8 mouse cellular contexts compared by ENCODE assay signal in genomic region chr12:12287131-12287786, GRCm38 (mm10). TPM values are rescaled to one million over a fixed set of nuclear protein-coding genes. Genes with fewer than 3 reads are reported as not detected.
DNase-seq lines count a peak whose midpoint lies in the region; ATAC-seq lines count a peak whose summit lies in the region.

No protein-coding gene starts in this region.

- H3K36me3 ChIP-seq in heart, embryonic 12.5 days = no peaks in the 10 kb centered on the region

- peak overlapping the region; percentile 63 for H3K27ac ChIP-seq in heart, embryonic 12.5 days (ENCODE audit: poor library complexity, severe bottlenecking)

- 20% methylated on average over 9 of the region's 9 CpGs for WGBS in heart, embryonic 12.5 days

- H3K9ac ChIP-seq in heart, embryonic 12.5 days = peak overlapping the region; percentile 58

- peak; percentile 97 for DNase-seq in heart, adult 11 months
- no peak for DNase-seq in heart, postnatal 4 days
- peak; percentile 22 for DNase-seq in thymus, postnatal 4 days
- DNase-seq in thymus, postnatal 0 days (ENCODE audit: low spot score) = no peak
- DNase-seq in layer of hippocampus, postnatal 14 days (ENCODE audit: low spot score in 2 of 2) = peak; percentile 58 to 73
- DNase-seq in ovary, postnatal 10 days (ENCODE audit: low spot score) = no peak

- H3K4me2 ChIP-seq in heart, embryonic 12.5 days = peak overlapping the region; percentile 55

- H3K4me1 ChIP-seq in heart, embryonic 12.5 days (replicated peaks) = peaks cover 61% of the 10 kb centered on the region

- ATAC-seq in heart, embryonic 12.5 days (ENCODE audit: insufficient number of reproducible peaks, low FRiP score) = no peak
- peak; percentile 28; the same call in 1 of the 2 replicates for ATAC-seq in neutrophil, adult 5-6 weeks (ENCODE audit: extremely low read depth, insufficient number of reproducible peaks, low FRiP score, poor library complexity, severe bottlenecking)

- peak overlapping the region; percentile 14; the same call in 1 of the 2 replicates for H3K4me3 ChIP-seq in heart, embryonic 12.5 days

- H3K9me3 ChIP-seq in heart, embryonic 12.5 days (replicated peaks) = no peaks in the 10 kb centered on the region

- H3K27me3 ChIP-seq in heart, embryonic 12.5 days (replicated peaks) = no peaks in the 10 kb centered on the region

RNA-seq across cellular contexts. Expression of gene Fam49a, which starts 25.3 kb away (rescaled TPM):
- 10 to 100 TPM; 17.6 to 19.0 TPM for total RNA-seq in heart, postnatal 4 days (2021)
- polyA plus RNA-seq in thymus, postnatal 0 days (2015; fragmentation: Nextera tagmentation; extraction: Ambion mirVana) = 8.2 and 8.7 TPM in 2 replicates
- 48.8 and 49.4 TPM in 2 replicates for polyA plus RNA-seq in heart, embryonic 12.5 days (2016; fragmentation: Nextera tagmentation; extraction: Ambion mirVana)
- total RNA-seq in layer of hippocampus, postnatal 14 days (2021) = 100 to 1,000 TPM; 203 to 209 TPM
- 30.2 and 36.1 TPM in 2 replicates for total RNA-seq in neutrophil, adult 5-6 weeks (2017)

Comparison
In these comparisons a context has a peak if more than half of its experiments do, and no peak if none do; other contexts are left out.
1. DNase-seq: peak in heart, adult 11 months (single experiment), thymus, postnatal 4 days (single experiment) and layer of hippocampus, postnatal 14 days (2 of 2); none in heart, postnatal 4 days (single experiment), thymus, postnatal 0 days (single experiment) and ovary, postnatal 10 days (single experiment).